Mouse (Mus musculus) yolk sac, embryonic 10.5 days (tissue): ENCODE measurements around the gene Hes3.

Experiments
- DNase-seq: peaks from one replicate; pipeline ENCODE4 v3.0.0-alpha.2; 2017; ENCODE audit warnings: low spot score

The Hes3 gene

GRCm38 (mm10) chr4:152277916-152278315, 13.5 kb downstream of the Hes3 start:
- no peak for DNase-seq

- peak; percentile 73 for DNase-seq
Measured at GRCm38 (mm10) chr4:152276389-152277347, 14.8 kb downstream of the Hes3 start.

GRCm38 (mm10) chr4:152274681-152275131, 16.8 kb downstream of the Hes3 start:
- peak; percentile 53 for DNase-seq

GRCm38 (mm10) chr4:152273621-152274236, 17.7 kb downstream of the Hes3 start, which contains the start of gene Gpr153:
Gene Gpr153 (plus strand): TSS chr4:152274232.
- DNase-seq: peak; percentile 60

- no peak for DNase-seq
Measured at GRCm38 (mm10) chr4:152273191-152273590, 18.3 kb downstream of the Hes3 start.

- no peak for DNase-seq
Measured at GRCm38 (mm10) chr4:152272449-152273049, 18.9 kb downstream of the Hes3 start.

GRCm38 (mm10) chr4:152272006-152272405, 19.5 kb downstream of the Hes3 start:
- DNase-seq: no peak

GRCm38 (mm10) chr4:152271334-152271733, 20.1 kb downstream of the Hes3 start:
- DNase-seq: no peak

- no peak for DNase-seq
Measured at GRCm38 (mm10) chr4:152270599-152270998, 20.9 kb downstream of the Hes3 start.

- DNase-seq: no peak
Measured at GRCm38 (mm10) chr4:152269967-152270366, 21.5 kb downstream of the Hes3 start.

- DNase-seq: no peak
Measured at GRCm38 (mm10) chr4:152267748-152268369, 23.6 kb downstream of the Hes3 start.

- no peak for DNase-seq
Measured at GRCm38 (mm10) chr4:152266236-152266895, 25.1 kb downstream of the Hes3 start.

- no peak for DNase-seq
Measured at GRCm38 (mm10) chr4:152265791-152266190, 25.7 kb downstream of the Hes3 start.

- no peak for DNase-seq
Measured at GRCm38 (mm10) chr4:152264867-152265568, 26.4 kb downstream of the Hes3 start.

- DNase-seq: no peak
Measured at GRCm38 (mm10) chr4:152264177-152264530, 27.3 kb downstream of the Hes3 start.

GRCm38 (mm10) chr4:152263512-152264176, 27.8 kb downstream of the Hes3 start:
- peak; percentile 86 for DNase-seq

GRCm38 (mm10) chr4:152263089-152263488, 28.4 kb downstream of the Hes3 start:
- DNase-seq: no peak

- DNase-seq: no peak
Measured at GRCm38 (mm10) chr4:152262187-152262586, 29.3 kb downstream of the Hes3 start.

GRCm38 (mm10) chr4:152260451-152260850, 31.0 kb downstream of the Hes3 start:
- no peak for DNase-seq

GRCm38 (mm10) chr4:152257070-152257469, 34.4 kb downstream of the Hes3 start:
- DNase-seq: no peak
